Mouse (Mus musculus): Measurements from ENCODE around the gene Ano6.

Gene Ano6

DNA sequence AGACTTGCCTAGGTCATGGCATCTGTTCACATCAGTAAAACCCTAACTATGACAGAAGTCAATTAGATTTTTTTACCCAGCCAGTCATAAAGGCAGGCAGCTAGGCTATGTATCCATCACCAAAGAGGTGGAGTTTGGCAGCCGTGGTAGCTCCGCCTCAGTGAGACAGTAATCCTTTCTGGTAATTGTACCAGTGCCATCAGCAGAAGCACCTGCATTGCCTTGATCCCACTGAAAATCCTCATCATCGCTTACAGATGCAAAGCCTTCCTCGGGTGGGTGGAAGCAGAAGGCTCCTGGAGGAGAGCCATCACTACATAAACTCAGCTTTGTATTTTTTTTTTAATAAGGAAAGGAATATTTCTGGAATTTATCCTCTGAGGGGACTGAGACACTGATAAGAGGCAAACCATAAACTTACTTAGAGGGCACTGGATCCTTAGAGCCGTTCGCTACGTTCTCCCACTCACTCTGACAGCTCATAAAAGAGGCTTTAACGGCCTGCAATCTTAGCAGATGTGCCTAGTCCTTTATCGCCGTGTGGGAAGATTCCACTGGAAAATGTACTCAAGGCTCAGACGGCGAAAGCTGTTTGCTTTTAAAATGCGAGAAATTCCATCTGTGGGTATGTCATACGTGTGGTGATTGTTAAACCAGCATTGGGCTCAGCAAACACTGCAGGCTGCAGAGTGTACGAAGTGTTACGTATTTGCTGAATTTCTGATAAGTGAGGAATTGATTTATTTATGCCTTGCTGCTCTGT is 140.6 kb downstream of the Ano6 start:
- DNase-seq (ENCODE audit: low read depth, low spot score): no peak

GRCm38 (mm10) chr15:95932358-95932757 is 141.7 kb downstream of the Ano6 start:
- DNase-seq (ENCODE audit: low read depth, low spot score): no peak

DNA sequence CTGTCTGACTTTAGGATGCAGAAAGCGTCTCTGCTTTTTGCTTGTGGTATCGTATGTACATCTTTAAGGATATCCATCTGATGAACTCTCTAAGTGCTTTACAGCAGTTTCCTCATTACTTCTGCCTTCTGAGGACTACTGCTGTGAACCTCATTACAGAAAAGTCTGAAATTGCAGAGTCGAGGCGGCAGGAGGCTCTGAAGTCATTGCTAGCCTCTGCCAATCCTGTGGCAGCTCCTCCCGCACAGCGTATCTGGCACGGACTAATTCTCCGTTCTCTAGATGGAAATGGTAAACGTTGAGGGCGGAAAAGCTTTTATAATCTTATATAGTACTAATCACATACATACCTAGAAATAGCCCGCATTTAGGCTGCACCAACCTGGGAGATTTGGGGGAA is 144.5 kb downstream of the Ano6 start:
- DNase-seq (ENCODE audit: low read depth, low spot score): no peak

GRCm38 (mm10) chr15:95943470-95943869 is 152.8 kb downstream of the Ano6 start:
- peak; percentile 20 for DNase-seq (ENCODE audit: low read depth, low spot score)

GRCm38 (mm10) chr15:95944299-95944698 is 153.7 kb downstream of the Ano6 start:
- DNase-seq (ENCODE audit: low read depth, low spot score): no peak

DNA sequence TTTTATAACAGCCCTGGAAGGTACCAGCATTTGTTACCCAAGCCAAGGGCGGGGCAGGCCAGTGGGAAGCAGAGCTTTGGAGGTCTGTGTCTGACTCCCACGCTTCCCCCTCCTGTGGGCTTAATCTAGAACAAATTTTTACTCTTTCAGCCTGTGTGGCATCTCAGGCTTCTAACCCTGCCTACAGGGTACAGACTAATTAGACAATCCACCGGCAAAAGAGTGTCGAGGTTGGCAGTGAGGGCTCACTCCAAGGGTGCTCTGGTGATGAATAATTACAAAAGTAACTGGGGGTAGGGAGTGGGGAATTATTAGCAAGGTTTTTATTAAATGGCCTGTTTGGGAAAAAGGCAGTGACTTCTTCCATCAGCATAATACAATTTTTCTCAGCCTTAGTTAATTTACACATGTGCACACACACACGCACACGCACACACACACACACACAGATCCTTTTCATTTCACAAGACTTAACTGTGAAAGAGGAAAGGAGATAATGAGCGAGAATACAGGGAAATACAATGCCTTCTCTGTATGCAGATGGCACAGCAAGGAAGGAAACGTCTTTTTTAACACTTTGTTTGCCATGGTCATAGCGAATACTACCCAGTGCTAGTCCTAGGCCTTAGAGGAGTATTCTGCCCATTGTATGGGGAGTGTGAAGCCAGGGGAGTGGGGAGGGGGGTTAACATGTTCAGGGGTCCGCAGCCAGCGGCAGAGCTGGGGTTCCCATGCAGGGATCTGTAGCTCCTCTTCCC is 155.5 kb downstream of the Ano6 start:
- no peak for DNase-seq (ENCODE audit: low read depth, low spot score)

GRCm38 (mm10) chr15:95948411-95948810 is 157.8 kb downstream of the Ano6 start:
- no peak for DNase-seq (ENCODE audit: low read depth, low spot score)

DNA sequence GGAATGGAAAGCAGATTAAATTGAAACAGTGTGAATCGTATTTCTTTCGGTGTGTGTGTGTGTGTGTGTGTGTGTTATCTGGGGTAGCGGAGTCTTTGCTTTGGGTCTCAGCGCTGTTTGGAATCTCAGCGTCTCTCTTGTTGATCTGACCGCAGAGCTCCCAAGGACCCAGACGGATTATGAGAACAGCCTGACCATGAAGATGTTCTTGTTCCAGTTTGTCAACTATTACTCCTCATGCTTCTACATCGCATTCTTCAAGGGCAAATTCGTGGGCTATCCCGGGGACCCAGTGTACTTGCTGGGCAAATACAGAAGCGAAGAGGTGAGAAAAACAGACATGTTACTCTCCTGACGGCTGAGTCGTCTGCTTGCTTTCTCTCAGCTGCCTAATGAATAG is 158.7 kb downstream of the Ano6 start:
- no peak for DNase-seq (ENCODE audit: low read depth, low spot score)

DNA sequence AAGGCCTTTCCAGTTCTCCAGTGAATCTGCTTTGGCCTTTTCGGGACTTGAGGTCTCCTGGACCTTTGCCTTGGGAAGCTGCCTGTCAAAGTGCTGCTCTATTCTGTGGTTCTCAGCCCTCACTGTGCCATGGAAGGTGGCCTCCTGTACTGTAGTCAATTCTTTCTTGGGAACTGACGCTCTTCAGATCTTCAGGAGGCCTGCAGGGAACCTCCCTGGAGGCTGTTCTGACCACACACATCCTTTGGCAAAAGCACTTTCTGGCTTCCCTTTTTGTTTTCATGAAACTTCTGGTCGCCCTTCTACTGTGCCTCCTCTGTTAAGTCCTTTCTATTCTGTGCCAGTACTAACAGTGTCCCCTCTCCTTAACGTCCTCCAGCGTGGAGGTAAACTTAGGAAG is 160.9 kb downstream of the Ano6 start:
- DNase-seq (ENCODE audit: low read depth, low spot score): no peak

- no peak for DNase-seq (ENCODE audit: low read depth, low spot score)
These were observed 166.0 kb downstream of the Ano6 start for GRCm38 (mm10) chr15:95956692-95957091.

DNA sequence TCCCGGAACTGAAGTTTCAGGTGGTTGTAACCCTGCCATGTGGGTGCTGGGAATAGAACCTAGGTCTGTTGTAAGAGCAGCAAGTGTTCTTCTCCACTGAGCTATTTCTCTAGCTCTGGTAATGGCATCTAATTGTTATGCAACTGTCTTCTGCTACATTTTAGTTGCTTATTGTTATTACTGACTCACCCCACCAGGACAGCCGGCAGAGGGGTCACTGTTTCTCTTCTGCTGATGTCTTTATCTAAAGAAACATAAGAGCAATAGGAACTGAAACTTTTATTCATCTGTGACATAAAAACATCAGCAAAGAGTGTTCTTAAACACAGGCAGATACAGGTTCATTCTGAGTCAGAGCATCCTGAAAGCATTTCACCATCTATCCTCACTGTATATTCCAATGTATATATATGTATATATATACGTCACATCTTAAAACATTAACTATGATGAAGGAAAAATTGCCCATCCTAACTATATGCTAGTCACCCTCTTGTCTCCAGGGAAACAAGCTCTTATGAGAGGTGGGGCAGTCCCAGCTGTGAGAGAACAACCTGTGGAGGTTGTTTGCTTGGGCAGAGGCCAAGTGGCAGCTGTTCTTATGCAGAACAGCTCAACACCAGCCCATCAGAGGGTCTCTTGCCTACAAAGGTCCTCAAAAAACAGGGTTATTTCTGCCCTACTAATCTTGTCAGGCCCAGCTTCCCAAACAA is 171.9 kb downstream of the Ano6 start:
- DNase-seq (ENCODE audit: low read depth, low spot score): no peak

DNA sequence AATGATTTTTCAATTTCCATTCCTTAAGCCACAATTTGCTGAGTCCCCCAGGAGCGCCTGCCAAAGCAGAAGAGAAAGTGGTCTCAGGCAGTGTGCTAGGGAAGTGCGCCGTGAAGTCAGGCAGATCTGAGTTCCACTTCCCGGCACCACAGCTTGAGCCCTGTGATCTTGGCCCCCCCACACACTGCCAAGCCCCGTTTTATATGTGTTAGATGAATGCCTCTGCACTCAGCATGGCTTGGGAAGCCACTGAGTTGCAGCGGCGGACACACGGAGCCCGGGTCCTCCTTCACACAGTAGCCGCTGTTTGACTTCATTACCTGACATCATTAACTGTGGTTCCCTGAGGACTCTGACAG is 172.5 kb downstream of the Ano6 start:
- DNase-seq (ENCODE audit: low read depth, low spot score): no peak

DNA sequence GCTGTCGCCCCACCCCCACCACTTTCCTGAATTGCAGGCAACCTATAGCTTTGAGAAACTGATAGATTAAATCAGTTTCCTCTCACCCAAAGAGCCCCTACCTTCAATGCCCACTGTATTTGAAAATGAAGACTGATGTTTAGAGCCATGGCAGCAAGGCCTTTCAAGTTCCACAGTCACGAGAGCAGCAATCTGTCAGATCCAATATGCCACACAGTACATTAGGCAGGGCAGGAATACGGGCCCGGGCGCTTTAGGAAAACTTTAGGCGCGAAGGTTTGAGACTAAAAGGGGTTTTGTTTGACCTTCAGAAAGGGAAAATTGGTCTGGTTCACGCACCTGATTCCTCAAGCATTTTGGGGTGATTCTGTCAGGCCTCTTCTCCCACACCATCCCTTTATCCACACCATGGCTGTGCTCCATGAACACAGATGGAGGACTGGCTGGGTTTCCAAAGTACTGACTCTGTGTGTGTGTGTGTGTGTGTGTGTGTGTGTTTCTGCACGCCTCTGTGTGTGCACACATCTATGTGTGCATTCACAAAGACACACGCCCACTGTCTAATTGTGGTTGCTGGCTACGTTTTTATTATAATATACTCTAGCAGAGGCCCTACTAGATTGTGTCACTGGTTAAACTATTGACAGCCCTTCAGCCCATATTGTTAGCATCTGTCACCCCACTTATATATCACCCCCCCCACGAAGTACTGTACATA is 173.0 kb downstream of the Ano6 start:
- DNase-seq (ENCODE audit: low read depth, low spot score): no peak

DNA sequence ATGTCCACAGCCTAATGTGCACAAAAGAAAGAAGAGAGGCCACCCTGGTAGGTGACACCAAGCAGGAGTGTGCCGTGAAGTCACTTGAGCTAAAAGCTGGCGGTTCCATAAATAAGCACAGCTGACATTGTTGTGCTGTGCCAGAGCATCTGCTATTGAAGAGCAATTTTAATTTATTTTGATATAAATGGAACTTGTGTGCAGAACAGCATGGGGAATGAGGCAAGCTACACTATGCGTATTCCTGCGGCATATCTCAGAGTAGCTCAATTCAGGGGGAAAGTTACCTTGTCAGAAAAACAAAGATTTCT is 173.6 kb downstream of the Ano6 start:
- no peak for DNase-seq (ENCODE audit: low read depth, low spot score)

DNA sequence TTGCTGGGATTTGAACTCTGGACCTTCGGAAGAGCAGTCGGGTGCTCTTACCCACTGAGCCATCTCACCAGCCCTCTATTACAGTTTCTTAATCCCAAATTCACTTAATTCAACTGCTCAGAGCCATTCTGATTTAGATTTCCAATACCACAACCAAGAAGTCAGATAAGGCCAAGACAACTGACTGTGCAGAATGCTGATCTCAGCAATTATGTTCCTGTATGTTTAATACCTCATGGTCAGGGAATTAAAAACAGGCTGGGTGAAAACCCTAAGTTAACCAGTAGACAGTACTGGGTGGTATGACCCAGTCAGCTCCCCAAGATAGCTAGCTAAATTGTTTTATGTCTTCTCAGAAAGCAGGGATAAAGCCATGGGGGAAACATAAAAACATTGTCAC is 176.3 kb downstream of the Ano6 start:
- DNase-seq (ENCODE audit: low read depth, low spot score): no peak

DNA sequence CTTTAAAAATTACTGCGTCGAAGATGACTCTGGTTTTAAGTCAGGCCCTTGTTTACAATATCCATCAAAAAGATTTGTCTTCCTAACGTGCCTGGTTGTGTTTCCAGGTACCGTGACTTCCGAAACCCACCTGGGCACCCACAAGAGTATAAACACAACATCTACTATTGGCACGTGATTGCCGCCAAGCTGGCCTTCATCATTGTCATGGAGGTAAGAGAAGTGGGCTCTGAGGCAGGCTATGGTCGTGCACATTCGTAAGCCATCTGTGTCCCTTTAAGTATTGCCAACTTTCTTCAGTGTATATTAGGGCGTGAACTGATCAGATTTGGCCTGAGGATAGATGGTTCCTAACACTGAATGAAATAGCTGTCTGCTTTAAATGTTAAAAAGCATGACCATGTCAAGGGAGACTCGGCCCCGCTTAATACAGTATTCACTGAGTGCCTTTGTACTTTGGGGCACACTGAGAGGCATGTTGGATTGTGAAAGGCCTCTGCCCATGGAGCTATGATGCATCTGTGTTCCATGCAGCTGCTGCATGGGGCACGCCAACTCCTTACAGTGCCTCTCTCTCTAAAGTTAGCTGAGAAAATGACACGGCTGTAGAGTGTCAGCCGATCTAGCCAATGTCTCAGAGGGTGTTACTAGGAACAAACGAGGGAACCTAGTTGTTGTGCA is 177.0 kb downstream of the Ano6 start:
- DNase-seq (ENCODE audit: low read depth, low spot score): no peak

GRCm38 (mm10) chr15:95969596-95969995 is 179.0 kb downstream of the Ano6 start:
- no peak for DNase-seq (ENCODE audit: low read depth, low spot score)

DNA sequence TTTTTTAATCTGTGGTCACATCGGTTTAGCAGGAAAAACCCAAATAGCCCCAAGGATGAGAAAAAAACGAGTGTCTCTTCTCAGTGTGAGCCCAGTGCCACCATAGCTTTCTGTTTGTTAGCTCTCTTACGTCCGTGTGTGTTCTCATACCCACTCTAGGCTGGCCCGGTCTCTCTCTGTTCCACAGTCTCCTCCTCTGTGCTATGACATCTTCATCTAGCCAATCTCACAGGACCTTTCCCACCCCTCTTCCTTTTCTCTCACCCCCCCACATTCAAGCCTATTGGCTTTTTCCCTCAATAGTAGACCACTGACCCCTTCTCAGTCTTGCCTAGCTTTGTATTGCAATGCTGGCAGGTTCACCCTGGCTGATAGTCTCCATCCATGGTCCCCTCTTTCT is 179.5 kb downstream of the Ano6 start:
- DNase-seq (ENCODE audit: low read depth, low spot score): no peak

- no peak for DNase-seq (ENCODE audit: low read depth, low spot score)
These were observed 180.0 kb downstream of the Ano6 start for GRCm38 (mm10) chr15:95970691-95971090.

DNA sequence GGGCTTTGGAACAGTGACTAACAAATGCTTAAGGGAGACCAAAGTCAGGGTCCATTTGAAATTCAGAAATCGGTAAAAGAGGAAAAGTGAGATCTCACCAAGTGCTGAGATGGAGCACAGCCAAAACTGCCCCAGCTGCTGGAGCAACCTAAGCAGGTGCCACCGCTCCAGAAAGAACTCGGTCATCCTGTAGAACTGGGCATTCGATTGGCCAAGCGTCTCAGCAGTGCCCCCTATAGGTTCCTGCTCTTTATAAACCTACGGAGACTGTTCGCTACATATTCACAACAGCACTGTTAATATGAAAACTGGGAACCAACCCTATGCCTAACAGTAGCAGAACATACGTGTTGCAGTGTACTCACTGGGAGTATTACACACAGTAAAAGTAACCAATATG is 180.7 kb downstream of the Ano6 start:
- DNase-seq (ENCODE audit: low read depth, low spot score): no peak

GRCm38 (mm10) chr15:95972156-95972555 is 181.5 kb downstream of the Ano6 start:
- DNase-seq (ENCODE audit: low read depth, low spot score): no peak

DNA sequence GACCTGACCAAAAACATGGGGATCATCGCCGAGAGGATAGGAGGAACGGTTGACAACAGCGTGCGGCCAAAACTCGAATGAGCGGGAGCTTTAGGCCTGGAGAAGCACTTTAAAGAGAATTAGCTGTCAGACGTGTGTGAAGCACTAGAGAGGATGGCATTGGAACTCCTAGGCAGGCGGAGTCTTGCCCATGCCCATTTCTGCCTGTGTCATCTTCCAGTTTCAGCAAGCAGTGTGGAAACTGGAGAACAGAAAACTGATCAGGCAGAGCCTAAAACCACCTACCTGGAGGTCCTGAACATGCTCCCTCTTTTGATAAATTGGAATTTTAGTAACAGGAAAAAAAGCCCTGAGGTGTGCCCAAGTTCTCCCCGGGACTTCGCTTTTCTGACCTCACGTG is 182.0 kb downstream of the Ano6 start:
- DNase-seq (ENCODE audit: low read depth, low spot score): no peak
